Mouse (Mus musculus): Measurements from ENCODE around the gene Gm20521.

The Gm20521 gene

DNA sequence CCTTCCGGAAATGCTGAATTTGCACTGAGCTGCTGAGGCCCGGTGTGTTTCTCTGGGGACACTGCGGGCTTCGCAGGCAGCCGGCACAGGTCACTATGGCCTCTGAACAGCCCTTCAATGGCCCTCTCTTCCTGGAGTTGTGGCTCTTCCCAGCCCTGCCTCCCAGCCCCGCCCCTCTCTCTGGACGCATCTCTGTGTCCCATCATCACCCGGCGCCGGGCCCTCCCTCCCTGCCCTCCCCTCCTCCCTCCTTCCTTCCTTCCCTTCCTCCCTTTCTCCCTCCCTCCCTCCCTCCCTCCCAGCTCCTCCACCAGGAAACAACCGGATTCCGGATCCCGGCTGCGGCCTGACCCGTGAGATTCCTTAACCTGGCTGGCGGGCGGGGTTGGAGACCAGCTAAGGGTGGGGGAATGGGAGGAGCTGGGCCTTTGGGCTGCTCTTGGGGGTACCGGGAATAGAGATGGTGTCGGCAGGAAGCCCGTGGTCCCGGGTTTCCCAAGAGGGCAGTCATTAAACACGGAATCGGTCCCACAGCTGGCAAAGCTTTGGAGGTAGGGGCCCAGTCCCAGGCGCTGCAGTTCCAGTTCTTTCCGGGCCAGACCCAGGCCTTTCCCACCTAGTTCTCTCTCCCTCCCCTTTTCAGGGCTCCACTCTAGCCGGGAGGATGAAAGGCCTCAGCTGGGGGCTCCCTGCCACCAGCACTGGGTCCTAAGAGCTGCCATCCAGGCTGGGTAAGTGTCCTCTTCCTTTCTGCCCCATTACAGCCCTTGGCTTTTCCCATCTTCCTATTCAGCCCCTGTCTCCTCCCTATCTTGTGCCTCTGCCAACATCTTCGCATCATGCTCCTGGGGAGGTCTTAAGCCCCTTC lies at the start of gene Gm20521, which contains the start of gene Bcl2l2:
Gene Gm20521 (plus strand): TSS at position 288 of the 868 bp plus-strand sequence.
Gene Bcl2l2 (plus strand): TSS at position 224 of the 868 bp plus-strand sequence.
- peak; percentile 85 for DNase-seq

GRCm38 (mm10) chr14:54843461-54843860 lies 39.8 kb upstream of the Gm20521 start:
- no peak for DNase-seq

- DNase-seq, result no peak
These were observed 27.5 kb upstream of the Gm20521 start for GRCm38 (mm10) chr14:54855726-54856125.

DNA sequence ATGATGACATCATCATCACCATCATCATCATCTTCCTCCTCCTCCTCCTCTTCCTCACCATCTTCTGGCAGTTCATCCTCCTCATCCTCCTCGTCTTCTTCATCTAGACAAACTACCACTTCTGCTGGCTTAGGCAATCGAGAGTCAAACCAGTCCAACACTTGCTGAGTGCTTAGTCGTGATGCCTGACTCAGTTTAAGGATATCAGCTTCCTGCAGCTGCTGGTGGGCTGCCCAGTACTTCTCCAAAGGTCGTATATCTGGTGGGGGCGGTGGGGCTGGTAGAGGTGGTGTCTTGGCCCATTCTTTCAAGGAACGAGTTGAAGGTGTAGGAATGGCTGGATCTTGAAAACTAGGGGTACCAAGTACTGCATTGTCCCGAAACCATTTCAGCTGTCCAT lies 26.5 kb upstream of the Gm20521 start:
- DNase-seq, result no peak

DNA sequence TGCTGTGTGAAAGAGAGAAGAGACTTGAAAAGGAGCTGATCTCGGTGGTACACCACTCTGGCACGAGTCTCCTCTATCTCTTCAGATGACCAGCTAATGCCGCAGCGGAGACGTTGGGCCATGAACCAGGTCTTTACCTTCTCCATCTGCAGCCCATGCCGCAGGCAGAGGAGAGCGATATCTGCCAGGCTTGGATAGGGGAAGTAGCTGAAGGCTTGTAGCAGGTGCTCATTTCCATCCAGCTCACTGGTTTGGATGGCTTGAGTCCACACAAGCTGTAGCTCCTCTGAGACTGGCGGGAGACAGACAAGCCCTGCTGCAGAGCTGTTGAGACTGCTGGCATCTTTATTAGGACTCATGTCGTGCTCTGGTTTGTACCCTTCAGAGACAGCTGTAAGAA lies 25.4 kb upstream of the Gm20521 start:
- peak; percentile 81 for DNase-seq

- DNase-seq, result peak; percentile 60
These were observed 22.7 kb upstream of the Gm20521 start for GRCm38 (mm10) chr14:54860511-54860910.

DNA sequence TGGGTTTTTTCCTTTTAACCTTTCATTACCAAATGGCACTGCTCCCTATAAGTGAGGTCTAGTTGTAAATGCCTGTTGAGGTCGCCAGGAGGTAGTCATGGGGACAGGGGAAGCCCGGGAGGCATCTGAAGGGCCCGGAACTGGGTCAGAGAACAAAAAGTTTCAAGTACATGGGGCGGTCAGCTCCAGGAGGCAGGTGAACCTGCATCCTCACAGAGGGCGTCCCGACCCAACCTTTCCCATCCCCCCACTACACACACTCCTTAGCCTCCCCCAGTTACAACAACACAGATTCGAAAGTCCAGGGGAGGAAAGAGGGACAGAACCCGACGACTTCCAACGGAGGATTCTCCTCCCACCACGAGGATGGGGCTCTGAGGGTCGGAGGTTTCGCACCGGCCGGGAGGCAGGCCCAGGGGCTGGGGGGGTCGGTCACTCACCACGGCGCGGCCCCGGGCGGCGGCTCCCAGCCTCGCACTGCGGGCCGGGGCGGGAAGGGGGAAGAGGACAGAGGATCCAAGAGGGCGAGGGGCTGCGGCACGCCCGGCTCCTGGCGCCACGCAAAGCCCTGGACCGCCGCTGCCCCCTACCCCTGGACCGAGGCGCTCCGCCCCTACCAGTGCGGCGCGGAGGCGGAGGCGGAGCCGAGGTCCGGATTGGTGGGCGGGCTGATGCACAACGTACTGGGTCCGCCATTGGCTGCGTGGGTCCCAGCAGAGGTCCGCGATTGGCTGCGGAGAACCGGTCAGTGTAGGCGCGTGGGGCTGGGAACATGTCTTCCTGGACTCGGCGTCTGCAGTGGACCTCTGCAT lies 19.5 kb upstream of the Gm20521 start:
- peak; percentile 90 for DNase-seq

GRCm38 (mm10) chr14:54864313-54865036 lies 18.8 kb upstream of the Gm20521 start:
- DNase-seq, result no peak

- no peak for DNase-seq
These were observed 17.6 kb upstream of the Gm20521 start for GRCm38 (mm10) chr14:54865626-54866025.

- no peak for DNase-seq
These were observed 17.0 kb upstream of the Gm20521 start for GRCm38 (mm10) chr14:54866268-54866667.

DNA sequence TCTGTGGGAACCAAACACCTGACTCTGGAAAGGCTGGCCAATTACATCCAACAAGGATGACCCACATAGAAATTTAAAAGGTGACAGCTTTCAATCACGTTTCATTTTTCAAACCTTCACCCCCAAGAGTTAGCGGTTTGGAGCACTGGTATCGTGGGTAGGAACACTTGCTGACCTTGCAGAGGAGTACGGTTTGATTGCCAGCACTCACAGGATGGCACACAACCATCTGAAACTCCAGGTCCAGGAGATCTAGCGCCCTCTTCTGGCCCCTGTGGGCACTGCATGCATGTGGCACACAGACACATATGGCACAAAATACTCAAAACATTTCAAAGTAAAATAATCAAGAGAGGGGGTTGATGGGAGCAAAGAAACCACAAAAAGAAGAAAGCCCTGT lies 16.3 kb upstream of the Gm20521 start:
- DNase-seq, result no peak

- no peak for DNase-seq
These were observed 15.2 kb upstream of the Gm20521 start for GRCm38 (mm10) chr14:54868026-54868425.

DNA sequence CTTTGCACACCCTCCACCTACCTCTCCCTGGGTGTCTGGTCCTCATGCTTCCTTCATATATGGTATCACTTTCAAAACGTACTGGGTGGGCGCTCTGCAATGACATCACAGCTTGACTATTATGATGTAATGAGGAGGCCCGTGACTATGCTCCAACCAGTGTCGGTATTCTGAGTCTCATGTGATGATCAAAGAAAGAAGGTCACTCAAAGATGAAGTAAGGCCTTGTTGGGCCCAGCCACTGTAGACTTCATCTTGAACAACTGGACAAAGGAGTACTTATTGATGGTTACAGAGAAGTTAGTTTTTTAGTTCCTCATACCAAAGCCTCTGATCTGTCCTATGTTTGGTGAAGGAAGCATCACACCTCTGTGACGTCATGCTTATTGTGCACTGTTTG lies 12.4 kb upstream of the Gm20521 start, which contains the start of gene Homez:
Gene Homez (minus strand): TSS at position 101 of the 400 bp plus-strand sequence.
- DNase-seq, result no peak

GRCm38 (mm10) chr14:54874165-54874564 lies 9.1 kb upstream of the Gm20521 start:
- DNase-seq, result no peak

- no peak for DNase-seq
These were observed 7.2 kb upstream of the Gm20521 start for GRCm38 (mm10) chr14:54875844-54876538.

GRCm38 (mm10) chr14:54876539-54877047 lies 6.6 kb upstream of the Gm20521 start:
- peak; percentile 96 for DNase-seq

DNA sequence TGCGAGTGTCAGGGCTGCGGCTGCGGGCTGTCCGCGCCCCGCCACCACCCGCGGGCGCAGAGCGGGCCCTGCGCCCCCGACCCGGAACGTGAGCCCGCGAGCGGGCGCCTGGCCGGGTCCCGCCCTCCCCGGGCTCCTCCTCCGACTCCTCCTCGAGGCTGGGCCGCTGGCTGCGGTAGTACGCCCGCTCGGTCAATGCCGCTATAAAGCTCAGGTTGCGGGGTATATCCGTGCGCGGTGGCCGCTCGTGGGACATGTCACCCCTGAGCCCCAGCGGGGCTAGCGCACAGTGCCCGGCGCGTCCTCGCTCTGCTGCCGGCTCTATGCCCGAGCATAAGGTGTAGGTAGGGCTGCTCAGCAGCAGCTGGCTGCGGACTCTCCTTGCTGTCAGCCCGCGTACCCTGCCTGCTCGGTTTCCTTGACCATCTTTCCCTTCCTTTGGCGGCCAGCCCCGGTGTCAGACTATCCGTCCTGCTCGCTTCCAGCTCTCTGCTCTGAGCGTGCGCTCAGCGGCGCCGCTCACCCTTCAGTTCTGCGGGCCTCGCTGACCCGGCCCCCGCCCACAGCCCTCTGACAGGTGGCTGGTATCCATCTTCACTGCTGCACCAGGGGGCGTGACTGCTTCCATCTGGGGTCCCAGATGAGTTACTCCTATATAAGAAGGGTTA lies 6.1 kb upstream of the Gm20521 start, which contains the start of gene Ppp1r3e:
Gene Ppp1r3e (minus strand): TSS at position 503 of the 668 bp plus-strand sequence.
- peak; percentile 82 for DNase-seq

GRCm38 (mm10) chr14:54884022-54884712 lies 926 bp downstream of the Gm20521 start:
- DNase-seq, result no peak

- DNase-seq, result no peak
These were observed 2.1 kb downstream of the Gm20521 start for GRCm38 (mm10) chr14:54885309-54885708.

DNA sequence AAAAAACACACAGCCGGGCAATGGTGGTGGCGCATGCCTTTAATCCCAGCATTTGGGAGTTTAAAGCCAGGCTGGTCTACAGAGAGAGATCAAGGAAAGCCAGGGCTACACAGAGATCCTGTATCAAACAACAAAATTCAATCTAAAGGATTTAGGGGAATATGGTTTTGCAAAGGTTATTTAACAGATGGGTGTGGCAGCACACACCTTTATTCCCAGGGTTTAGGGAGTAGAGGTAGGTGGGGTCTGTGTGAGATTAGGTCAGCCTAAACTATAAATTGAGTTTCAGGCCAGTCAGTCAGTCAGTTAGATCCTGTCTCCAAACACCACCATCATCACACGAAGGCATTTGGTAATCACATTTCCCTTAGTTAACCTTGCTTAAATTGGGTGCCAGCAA lies 9.0 kb downstream of the Gm20521 start, which contains the start of gene Pabpn1:
Gene Pabpn1 (plus strand): TSS at position 301 of the 400 bp plus-strand sequence.
- no peak for DNase-seq

All from cerebellum, adult 11-12 months (tissue).